Mouse (Mus musculus) heart, postnatal 10 days (tissue): ENCODE measurements around the gene Nelfa. TPM values are rescaled to one million over a fixed set of nuclear protein-coding genes. Genes with fewer than 3 reads are reported as not detected.

Experiments
- microRNA-seq, 2 experiments: library from miRNA; unstranded; fragments of <30 nt; microRNA quantifications; one replicate each; pipeline ENCODE4 v1.2.0; 2022
- total RNA-seq, 2 experiments: library from RNA; stranded (reverse); gene quantifications; 2 replicates each; pipeline ENCODE4 v1.2.3; 2021

Nelfa gene
- total RNA-seq, 2 experiments from 2014 or later: 12.6 to 15.3 TPM

Small RNA genes within 50 kb of the gene (microRNA-seq; reads per million reads assigned to microRNA genes)
- gene Mir7024: 0 to 0.71 reads per million in 2 experiments

Other genes with a start within 250 kb of the Nelfa start
- 10 to 100 TPM in 1 of 2 experiments, 1 to 10 TPM in 1; 8.0 to 14.3 TPM for gene Fgfr3, start 214.7 kb downstream of the Nelfa start, total RNA-seq
- 100 to 1,000 TPM; 118 to 135 TPM for gene Letm1, start 153.6 kb downstream of the Nelfa start, total RNA-seq
- 10 to 100 TPM; 54.4 to 66.9 TPM for gene Nsd2, start 115.7 kb downstream of the Nelfa start, total RNA-seq
- 1 to 10 TPM; 7.0 to 7.5 TPM for gene Gm1673, start 47.0 kb upstream of the Nelfa start, total RNA-seq
- gene Nat8l, start 59.6 kb upstream of the Nelfa start, total RNA-seq: 1 to 10 TPM; 1.8 to 2.4 TPM
- gene Poln, start 233.0 kb upstream of the Nelfa start, total RNA-seq: 1 to 10 TPM; 2.1 to 5.4 TPM
- gene Haus3, start 233.1 kb upstream of the Nelfa start, total RNA-seq: 1 to 10 TPM; 6.9 to 7.4 TPM